Mouse (Mus musculus): ENCODE data around the gene Lsamp. TPM values are rescaled to one million over a fixed set of nuclear protein-coding genes. Genes with fewer than 3 reads are reported as not detected.

Gene Lsamp
- total RNA-seq, 2 experiments from 2014 or later = not detected

- no peak for ATAC-seq (ENCODE audit: poor library complexity, severe bottlenecking)
Measured at GRCm38 (mm10) chr16:41701790-41702428, 1717.7 kb downstream of the Lsamp start.

GRCm38 (mm10) chr16:41728900-41729585 lies 1744.9 kb downstream of the Lsamp start:
- ATAC-seq (ENCODE audit: poor library complexity, severe bottlenecking) = no peak

- ATAC-seq (ENCODE audit: poor library complexity, severe bottlenecking) = no peak
Measured at GRCm38 (mm10) chr16:41729911-41730310, 1745.8 kb downstream of the Lsamp start.

- ATAC-seq (ENCODE audit: poor library complexity, severe bottlenecking) = no peak
Measured at GRCm38 (mm10) chr16:41745037-41745436, 1760.9 kb downstream of the Lsamp start.

- no peak for ATAC-seq (ENCODE audit: poor library complexity, severe bottlenecking)
Measured at GRCm38 (mm10) chr16:41746235-41746911, 1762.2 kb downstream of the Lsamp start.

GRCm38 (mm10) chr16:41747874-41748273 lies 1763.7 kb downstream of the Lsamp start:
- ATAC-seq (ENCODE audit: poor library complexity, severe bottlenecking) = no peak

GRCm38 (mm10) chr16:41748759-41749158 lies 1764.6 kb downstream of the Lsamp start:
- no peak for ATAC-seq (ENCODE audit: poor library complexity, severe bottlenecking)

- ATAC-seq (ENCODE audit: poor library complexity, severe bottlenecking) = no peak
Measured at GRCm38 (mm10) chr16:41764285-41764684, 1780.1 kb downstream of the Lsamp start.

GRCm38 (mm10) chr16:41771427-41772125 lies 1787.4 kb downstream of the Lsamp start:
- ATAC-seq (ENCODE audit: poor library complexity, severe bottlenecking) = no peak

GRCm38 (mm10) chr16:41777586-41777985 lies 1793.4 kb downstream of the Lsamp start:
- no peak for ATAC-seq (ENCODE audit: poor library complexity, severe bottlenecking)

GRCm38 (mm10) chr16:41785600-41785999 lies 1801.4 kb downstream of the Lsamp start:
- ATAC-seq (ENCODE audit: poor library complexity, severe bottlenecking) = no peak

GRCm38 (mm10) chr16:41786704-41787103 lies 1802.5 kb downstream of the Lsamp start:
- no peak for ATAC-seq (ENCODE audit: poor library complexity, severe bottlenecking)

GRCm38 (mm10) chr16:41787146-41787545 lies 1803.0 kb downstream of the Lsamp start:
- no peak for ATAC-seq (ENCODE audit: poor library complexity, severe bottlenecking)

- no peak for ATAC-seq (ENCODE audit: poor library complexity, severe bottlenecking)
Measured at GRCm38 (mm10) chr16:41790016-41790415, 1805.9 kb downstream of the Lsamp start.

- no peak for ATAC-seq (ENCODE audit: poor library complexity, severe bottlenecking)
Measured at GRCm38 (mm10) chr16:41820369-41820768, 1836.2 kb downstream of the Lsamp start.

GRCm38 (mm10) chr16:41826899-41827604 lies 1842.9 kb downstream of the Lsamp start:
- ATAC-seq (ENCODE audit: poor library complexity, severe bottlenecking) = no peak

- no peak for ATAC-seq (ENCODE audit: poor library complexity, severe bottlenecking)
Measured at GRCm38 (mm10) chr16:41827605-41827948, 1843.4 kb downstream of the Lsamp start.

- no peak for ATAC-seq (ENCODE audit: poor library complexity, severe bottlenecking)
Measured at GRCm38 (mm10) chr16:41834637-41835036, 1850.5 kb downstream of the Lsamp start.

- ATAC-seq (ENCODE audit: poor library complexity, severe bottlenecking) = no peak
Measured at GRCm38 (mm10) chr16:41835745-41836144, 1851.6 kb downstream of the Lsamp start.

GRCm38 (mm10) chr16:41839751-41840404 lies 1855.7 kb downstream of the Lsamp start:
- no peak for ATAC-seq (ENCODE audit: poor library complexity, severe bottlenecking)

Data from megakaryocyte, adult 5-6 weeks (primary cell).